Mouse (Mus musculus) 3T3-L1 (cell line): ENCODE data around the gene Fam69b.

ENCODE experiments used
- DNase-seq: peaks from one replicate; pipeline ENCODE4 v3.0.0-alpha.2; 2015; ENCODE audit warnings: low read depth, low spot score

Fam69b gene

GRCm38 (mm10) chr2:26627921-26628739, at the start of gene Fam69b:
Gene Fam69b (plus strand): TSS chr2:26628457.
- DNase-seq = no peak

- DNase-seq = no peak
These were observed 48.5 kb upstream of the Fam69b start, which contains the start of gene Egfl7 for GRCm38 (mm10) chr2:26579714-26580113. Gene Egfl7 (plus strand): TSS chr2:26580014.

GRCm38 (mm10) chr2:26580751-26581150, 47.5 kb upstream of the Fam69b start:
- DNase-seq = no peak

- no peak for DNase-seq
These were observed 46.1 kb upstream of the Fam69b start for GRCm38 (mm10) chr2:26582203-26582602.

GRCm38 (mm10) chr2:26582741-26583140, 45.5 kb upstream of the Fam69b start:
- DNase-seq = no peak

GRCm38 (mm10) chr2:26583640-26584039, 44.6 kb upstream of the Fam69b start:
- no peak for DNase-seq

- DNase-seq = peak; percentile 53
These were observed 42.5 kb upstream of the Fam69b start for GRCm38 (mm10) chr2:26585713-26586112.

GRCm38 (mm10) chr2:26586294-26587043, 41.8 kb upstream of the Fam69b start, which contains the start of gene Gm20532:
Gene Gm20532 (plus strand): TSS chr2:26586639.
- no peak for DNase-seq

GRCm38 (mm10) chr2:26587044-26587405, 41.2 kb upstream of the Fam69b start:
- DNase-seq = no peak

GRCm38 (mm10) chr2:26588573-26588972, 39.7 kb upstream of the Fam69b start:
- DNase-seq = peak; percentile 78

- no peak for DNase-seq
These were observed 39.0 kb upstream of the Fam69b start for GRCm38 (mm10) chr2:26589284-26589683.

- no peak for DNase-seq
These were observed 38.0 kb upstream of the Fam69b start for GRCm38 (mm10) chr2:26590282-26590681.

- no peak for DNase-seq
These were observed 37.3 kb upstream of the Fam69b start for GRCm38 (mm10) chr2:26590962-26591361.

GRCm38 (mm10) chr2:26591416-26591815, 36.8 kb upstream of the Fam69b start:
- no peak for DNase-seq

GRCm38 (mm10) chr2:26593211-26594021, 34.8 kb upstream of the Fam69b start:
- peak; percentile 29 for DNase-seq

- peak; percentile 79 for DNase-seq
These were observed 34.3 kb upstream of the Fam69b start for GRCm38 (mm10) chr2:26594022-26594346.

GRCm38 (mm10) chr2:26594461-26594933, 33.8 kb upstream of the Fam69b start:
- no peak for DNase-seq

- no peak for DNase-seq
These were observed 33.1 kb upstream of the Fam69b start for GRCm38 (mm10) chr2:26594934-26595724.

GRCm38 (mm10) chr2:26595725-26596435, 32.4 kb upstream of the Fam69b start:
- no peak for DNase-seq

GRCm38 (mm10) chr2:26596898-26597297, 31.4 kb upstream of the Fam69b start:
- DNase-seq = no peak
